15 mouse cellular contexts compared by ENCODE assay signal in the genomic region with DNA sequence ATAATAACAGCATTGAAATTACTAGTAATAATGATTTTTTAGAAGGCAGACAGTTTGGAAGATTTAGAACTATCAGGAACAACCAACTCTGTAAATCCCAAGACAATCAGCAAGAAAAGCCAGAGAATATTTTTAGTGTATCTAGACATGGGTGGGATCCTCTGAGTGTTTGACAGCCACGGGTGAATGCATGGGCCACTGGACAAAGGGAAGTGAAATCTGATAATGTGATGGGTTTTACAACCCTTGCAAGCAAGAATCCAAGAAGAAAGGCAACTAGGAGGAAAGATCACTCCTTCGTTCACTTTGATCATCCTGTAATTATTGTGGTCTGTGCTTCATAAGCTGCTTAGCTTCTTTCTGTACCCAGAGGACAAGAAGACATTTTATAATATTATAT.
"Had no signal": no experiment of that assay in that cellular context is flagged by ENCODE, and none has a peak within 500 bp of the region (broad histone marks: within the 10 kb centered on the region; RNA-seq: fewer than 3 reads in every experiment).

No protein-coding gene starts in this region.

- H3K9me3 ChIP-seq: neural tube, embryonic 15.5 days; stomach, embryonic 15.5 days had no signal

- H3K36me3 ChIP-seq: neural tube, embryonic 15.5 days; stomach, embryonic 15.5 days had no signal

- H3K4me1 ChIP-seq: neural tube, embryonic 15.5 days; stomach, embryonic 15.5 days had no signal

- H3K27me3 ChIP-seq: neural tube, embryonic 15.5 days; stomach, embryonic 15.5 days had no signal

- H3K4me2 ChIP-seq: neural tube, embryonic 15.5 days; stomach, embryonic 15.5 days had no signal

- H3K9ac ChIP-seq: neural tube, embryonic 15.5 days; stomach, embryonic 15.5 days had no signal

- H3K27ac ChIP-seq: neural tube, embryonic 15.5 days; stomach, embryonic 15.5 days; stomach, postnatal 0 days had no signal

- H3K4me3 ChIP-seq: neural tube, embryonic 15.5 days; stomach, embryonic 15.5 days had no signal

- DNase-seq: retina, postnatal 1 day; right cerebral cortex, adult 18-20 months; right cerebral cortex, postnatal 14 days; right cerebral cortex, postnatal 25 days; right cerebral cortex, postnatal 4 days; spleen, adult 18-20 months; thymus, adult 18-20 months; thymus, adult 2 months; thymus, postnatal 14 days; thymus, postnatal 25 days; thymus, postnatal 36 days; thymus, postnatal 4 days had no signal
